Mouse (Mus musculus) heart, postnatal 0 days (tissue): Measurements from ENCODE around the gene Lrrc9. TPM values are rescaled to one million over a fixed set of nuclear protein-coding genes. Genes with fewer than 3 reads are reported as not detected.
A peak's percentile ranks its signal among the peaks of the same experiment; 100 is the strongest.

ENCODE experiments used
- ATAC-seq: fragments of 200-750 bp; cut with Nextera tagmentation; 2 replicates; pipeline ENCODE4 v1.8.0; 2017; ENCODE audit warnings: low read depth, moderate number of reproducible peaks, moderate library complexity; ENCODE audit not compliant: insufficient read depth
- DNase-seq: peaks from one replicate; pipeline ENCODE4 v3.0.0-alpha.2; 2016; ENCODE audit warnings: low spot score
- H3K27ac ChIP-seq: fragments of 300-500 bp; sonication (generic); 2 replicates; pipeline ENCODE4 v1.5.1; 2014; ENCODE audit warnings: low read depth, mild to moderate bottlenecking
- H3K27me3 ChIP-seq: fragments of 300-500 bp; sonication (generic); 2 replicates; pipeline ENCODE4 v1.6.1; 2014; ENCODE audit warnings: low read length, mixed read lengths; ENCODE audit not compliant: control insufficient read depth, insufficient read depth
- H3K36me3 ChIP-seq: fragments of 300-500 bp; sonication (generic); replicated peaks from 2 replicates; pipeline ENCODE4 v1.6.1; 2014; ENCODE audit warnings: low read length, mixed read lengths; ENCODE audit not compliant: control insufficient read depth, insufficient read depth
- H3K4me1 ChIP-seq: fragments of 300-500 bp; sonication (generic); 2 replicates; pipeline ENCODE4 v1.6.1; 2014; ENCODE audit warnings: antibody characterized with exemption; ENCODE audit not compliant: control insufficient read depth, insufficient read depth
- H3K4me2 ChIP-seq: fragments of 300-500 bp; sonication (generic); 2 replicates; pipeline ENCODE4 v1.6.1; 2014; ENCODE audit warnings: low read depth, mild to moderate bottlenecking, low read length, moderate library complexity
- H3K4me3 ChIP-seq: fragments of 300-500 bp; sonication (generic); 2 replicates; pipeline ENCODE4 v1.5.1; 2014; ENCODE audit warnings: low read depth, low read length
- H3K9ac ChIP-seq: fragments of 300-500 bp; sonication (generic); replicated peaks from 2 replicates; pipeline ENCODE4 v1.6.1; 2014; ENCODE audit warnings: low read depth, low read length, mixed read lengths
- H3K9me3 ChIP-seq: fragments of 300-500 bp; sonication (generic); replicated peaks from 2 replicates; pipeline ENCODE4 v1.6.1; 2016; ENCODE audit warnings: low read length; ENCODE audit not compliant: control insufficient read depth
- CTCF ChIP-seq: IDR thresholded peaks from 2 replicates; pipeline ENCODE4 v1.5.1; 2016; ENCODE audit warnings: antibody characterized with exemption, control low read depth, low read depth
- EP300 ChIP-seq: IDR thresholded peaks from 2 replicates; pipeline ENCODE4 v1.6.1; 2016; ENCODE audit warnings: antibody characterized with exemption, low read depth
- WGBS: fragments of 180-500 bp; shearing (Covaris S2); extraction: QIAGEN DNeasy Blood & Tissue Kit; methylation state at CpG from one replicate; pipeline ENCODE4 v1.1.7; 2014; 5-methylcytosine and 5-hydroxymethylcytosine counted together
- polyA plus RNA-seq: library from polyadenylated mRNA; unstranded; fragments of >200 nt; fragmentation: Nextera tagmentation; extraction: Ambion mirVana; gene quantifications from 2 replicates; pipeline ENCODE4 v1.2.1, GENCODE M21; 2015
- total RNA-seq: library from RNA; depleted of rRNA; stranded (reverse); fragments of >200 nt; gene quantifications from 2 replicates; pipeline ENCODE4 v1.2.3, GENCODE M21; 2014; ENCODE audit warnings: low replicate concordance

Lrrc9 gene
- total and polyA plus RNA-seq, 2 experiments from 2014 or later: 0.31 to 0.76 TPM

- TF ChIP-seq EP300 (no peak), CTCF (peak; percentile 29)
- Histone ChIP-seq H3K9ac (no peak overlapping the region), H3K9me3 (no peaks in the 10 kb centered on the region), H3K27me3 (no peaks in the 10 kb centered on the region), H3K4me1 (no peaks in the 10 kb centered on the region), H3K36me3 (no peaks in the 10 kb centered on the region), H3K4me3 (no peak overlapping the region), H3K4me2 (no peak overlapping the region), H3K27ac (no peak overlapping the region)
- no peak for DNase-seq
- ATAC-seq: no peak
- 78% methylated on average over 4 of the region's 4 CpGs for WGBS
These were observed 9.5 kb upstream of the Lrrc9 start for GRCm38 (mm10) chr12:72432209-72432608.

GRCm38 (mm10) chr12:72433241-72433865 is 8.3 kb upstream of the Lrrc9 start:
- H3K4me3 ChIP-seq: no peak overlapping the region
- H3K4me1 ChIP-seq: no peaks in the 10 kb centered on the region
- no peak overlapping the region for H3K4me2 ChIP-seq
- no peaks in the 10 kb centered on the region for H3K27me3 ChIP-seq
- TF ChIP-seq EP300 (no peak), CTCF (no peak)
- no peak overlapping the region for H3K27ac ChIP-seq
- no peak overlapping the region for H3K9ac ChIP-seq
- 50% methylated on average over 9 of the region's 9 CpGs for WGBS
- ATAC-seq (no peak), DNase-seq (no peak)
- H3K36me3 ChIP-seq: no peaks in the 10 kb centered on the region
- H3K9me3 ChIP-seq: no peaks in the 10 kb centered on the region

GRCm38 (mm10) chr12:72437676-72438341 is 3.9 kb upstream of the Lrrc9 start:
- H3K9me3 ChIP-seq: no peaks in the 10 kb centered on the region
- H3K4me2 ChIP-seq: no peak overlapping the region
- 74% methylated on average over 10 of the region's 10 CpGs for WGBS
- no peak for ATAC-seq
- no peak overlapping the region for H3K9ac ChIP-seq
- TF ChIP-seq EP300: no peak
- no peak for TF ChIP-seq CTCF
- no peaks in the 10 kb centered on the region for H3K36me3 ChIP-seq
- no peak overlapping the region for H3K4me3 ChIP-seq
- no peak for DNase-seq
- H3K27ac ChIP-seq: no peak overlapping the region
- H3K27me3 ChIP-seq: no peaks in the 10 kb centered on the region
- peaks cover 8% of the 10 kb centered on the region; the same call in 1 of the 2 replicates for H3K4me1 ChIP-seq

GRCm38 (mm10) chr12:72438961-72439480 is 2.6 kb upstream of the Lrrc9 start:
- H3K4me2 ChIP-seq: no peak overlapping the region
- ATAC-seq (no peak), DNase-seq (peak; percentile 47)
- TF ChIP-seq CTCF (no peak), EP300 (no peak; the same call in 1 of the 2 replicates)
- whole genome bisulfite sequencing: 55% methylated on average over 6 of the region's 6 CpGs
- no peaks in the 10 kb centered on the region for H3K27me3 ChIP-seq
- peaks cover 8% of the 10 kb centered on the region; the same call in 1 of the 2 replicates for H3K4me1 ChIP-seq
- no peak overlapping the region for H3K9ac ChIP-seq
- no peaks in the 10 kb centered on the region for H3K36me3 ChIP-seq
- no peak overlapping the region for H3K27ac ChIP-seq
- H3K4me3 ChIP-seq: no peak overlapping the region
- H3K9me3 ChIP-seq: no peaks in the 10 kb centered on the region

GRCm38 (mm10) chr12:72453941-72454340 is 12.3 kb downstream of the Lrrc9 start:
- H3K9ac ChIP-seq: no peak overlapping the region
- DNase-seq: no peak
- WGBS: 63% methylated on average over 17 of the region's 17 CpGs

More at GRCm38 (mm10) chr12:72453941-72454340, 12.3 kb downstream of the Lrrc9 start:
- H3K9me3 ChIP-seq: no peaks in the 10 kb centered on the region
- H3K4me1 ChIP-seq: no peaks in the 10 kb centered on the region
- TF ChIP-seq CTCF (no peak), EP300 (no peak)
- no peak for ATAC-seq
- no peaks in the 10 kb centered on the region for H3K27me3 ChIP-seq
- H3K4me3 ChIP-seq: no peak overlapping the region
- H3K4me2 ChIP-seq: no peak overlapping the region
- H3K36me3 ChIP-seq: no peaks in the 10 kb centered on the region
- H3K27ac ChIP-seq: no peak overlapping the region
